Mouse (Mus musculus) kidney, embryonic 15.5 days (tissue): ENCODE measurements around the gene Fam76a. TPM values are rescaled to one million over a fixed set of nuclear protein-coding genes. Genes with fewer than 3 reads are reported as not detected.
A peak's percentile ranks its signal among the peaks of the same experiment; 100 is the strongest.

Source experiments
- ATAC-seq: fragments of 200-750 bp; cut with Nextera tagmentation; replicated peaks from 2 replicates; pipeline ENCODE4 v1.8.0; 2017; ENCODE audit warnings: moderate TSS enrichment; ENCODE audit not compliant: low FRiP score
- H3K27ac ChIP-seq: fragments of 300-500 bp; sonication (generic); 2 replicates; pipeline ENCODE4 v1.5.1; 2015; ENCODE audit warnings: mild to moderate bottlenecking, inconsistent platforms
- H3K27me3 ChIP-seq: fragments of 300-500 bp; sonication (generic); 2 replicates; pipeline ENCODE4 v1.6.1; 2015; ENCODE audit warnings: inconsistent platforms
- H3K36me3 ChIP-seq: fragments of 300-500 bp; sonication (generic); 2 replicates; pipeline ENCODE4 v1.6.1; 2015; ENCODE audit warnings: inconsistent platforms
- H3K4me1 ChIP-seq: fragments of 300-500 bp; sonication (generic); 2 replicates; pipeline ENCODE4 v1.6.1; 2015; ENCODE audit warnings: inconsistent platforms
- H3K4me2 ChIP-seq: fragments of 300-500 bp; sonication (generic); 2 replicates; pipeline ENCODE4 v1.6.1; 2015; ENCODE audit warnings: moderate library complexity, mild to moderate bottlenecking, inconsistent platforms
- H3K4me3 ChIP-seq: fragments of 300-500 bp; sonication (generic); replicated peaks from 2 replicates; pipeline ENCODE4 v1.5.1; 2015; ENCODE audit warnings: mild to moderate bottlenecking, inconsistent platforms
- H3K9ac ChIP-seq: fragments of 300-500 bp; sonication (generic); 2 replicates; pipeline ENCODE4 v1.6.1; 2015; ENCODE audit warnings: mild to moderate bottlenecking, inconsistent platforms
- H3K9me3 ChIP-seq: fragments of 300-500 bp; sonication (generic); replicated peaks from 2 replicates; pipeline ENCODE4 v1.6.1; 2016; ENCODE audit warnings: inconsistent platforms
- WGBS: fragments of 180-500 bp; shearing (Covaris S2); methylation state at CpG from one replicate; pipeline ENCODE4 v1.1.7; 2015; ENCODE audit warnings: mixed read lengths; 5-methylcytosine and 5-hydroxymethylcytosine counted together
- polyA plus RNA-seq: library from polyadenylated mRNA; unstranded; fragments of >200 nt; fragmentation: Nextera tagmentation; extraction: Ambion mirVana; gene quantifications from 2 replicates; pipeline ENCODE4 v1.2.1, GENCODE M21; 2015

Fam76a gene
- polyA plus RNA-seq, 1 experiment from 2014 or later = 35.8 TPM

GRCm38 (mm10) chr4:132912156-132912555 lies 10.2 kb downstream of the Fam76a start:
- 89% methylated on average over 6 of the region's 6 CpGs for WGBS
- Histone ChIP-seq H3K27me3 (no peaks in the 10 kb centered on the region), H3K4me1 (no peaks in the 10 kb centered on the region), H3K36me3 (peaks cover 90% of the 10 kb centered on the region), H3K4me2 (no peak overlapping the region), H3K27ac (no peak overlapping the region), H3K9ac (no peak overlapping the region), H3K9me3 (no peaks in the 10 kb centered on the region), H3K4me3 (no peak overlapping the region)
- ATAC-seq = no peak

GRCm38 (mm10) chr4:132905843-132906360 lies 16.5 kb downstream of the Fam76a start:
- H3K36me3 ChIP-seq = peaks cover 78% of the 10 kb centered on the region

GRCm38 (mm10) chr4:132904765-132905309 lies 17.5 kb downstream of the Fam76a start:
- Histone ChIP-seq H3K27ac (peak overlapping the region; percentile 75), H3K9ac (no peak overlapping the region), H3K36me3 (peaks cover 74% of the 10 kb centered on the region), H3K4me3 (no peak overlapping the region), H3K27me3 (no peaks in the 10 kb centered on the region), H3K4me2 (peak overlapping the region; percentile 14), H3K4me1 (peaks cover 9% of the 10 kb centered on the region), H3K9me3 (no peaks in the 10 kb centered on the region)
- no peak for ATAC-seq
- 63% methylated on average over 9 of the region's 9 CpGs for WGBS

More at GRCm38 (mm10) chr4:132905843-132906360, 16.5 kb downstream of the Fam76a start:
- ATAC-seq = no peak
- H3K4me1 ChIP-seq = peaks cover 9% of the 10 kb centered on the region
- H3K4me3 ChIP-seq = no peak overlapping the region
- no peak overlapping the region for H3K4me2 ChIP-seq
- H3K27ac ChIP-seq = peak overlapping the region; percentile 75
- no peak overlapping the region for H3K9ac ChIP-seq
- no peaks in the 10 kb centered on the region for H3K9me3 ChIP-seq
- 83% methylated on average over 5 of the region's 5 CpGs for WGBS
- H3K27me3 ChIP-seq = no peaks in the 10 kb centered on the region

GRCm38 (mm10) chr4:132904071-132904470 lies 18.3 kb downstream of the Fam76a start:
- peak overlapping the region; percentile 75 for H3K27ac ChIP-seq
- H3K4me3 ChIP-seq = no peak overlapping the region
- H3K4me1 ChIP-seq = peaks cover 9% of the 10 kb centered on the region
- no peaks in the 10 kb centered on the region for H3K27me3 ChIP-seq
- H3K9me3 ChIP-seq = no peaks in the 10 kb centered on the region
- WGBS = 82% methylated on average over 2 of the region's 2 CpGs
- no peak for ATAC-seq
- no peak overlapping the region for H3K4me2 ChIP-seq
- peaks cover 68% of the 10 kb centered on the region for H3K36me3 ChIP-seq
- H3K9ac ChIP-seq = no peak overlapping the region

- Histone ChIP-seq H3K27ac (no peak overlapping the region), H3K4me1 (no peaks in the 10 kb centered on the region)
- 81% methylated on average over 9 of the region's 9 CpGs for WGBS
Measured at GRCm38 (mm10) chr4:132898197-132898596, 24.2 kb downstream of the Fam76a start.

GRCm38 (mm10) chr4:132894402-132894801 lies 28.0 kb downstream of the Fam76a start:
- ATAC-seq = no peak
- Histone ChIP-seq H3K36me3 (no peaks in the 10 kb centered on the region), H3K4me2 (no peak overlapping the region), H3K9ac (no peak overlapping the region), H3K27me3 (peaks cover 6% of the 10 kb centered on the region; the same call in 1 of the 2 replicates), H3K9me3 (no peaks in the 10 kb centered on the region), H3K4me3 (no peak overlapping the region), H3K27ac (no peak overlapping the region), H3K4me1 (no peaks in the 10 kb centered on the region)
- 29% methylated on average over 7 of the region's 7 CpGs for WGBS

More at GRCm38 (mm10) chr4:132898197-132898596, 24.2 kb downstream of the Fam76a start:
- Histone ChIP-seq H3K4me2 (no peak overlapping the region), H3K4me3 (no peak overlapping the region), H3K27me3 (peaks cover 6% of the 10 kb centered on the region; the same call in 1 of the 2 replicates), H3K9me3 (no peaks in the 10 kb centered on the region), H3K36me3 (peaks cover 31% of the 10 kb centered on the region), H3K9ac (no peak overlapping the region)
- no peak for ATAC-seq

- ATAC-seq = no peak
- H3K9me3 ChIP-seq = no peaks in the 10 kb centered on the region
- H3K4me3 ChIP-seq = peak overlapping the region; percentile 69
- peaks cover 3% of the 10 kb centered on the region; the same call in 1 of the 2 replicates for H3K36me3 ChIP-seq
- H3K27ac ChIP-seq = peak overlapping the region; percentile 90
- WGBS = 10% methylated on average over 9 of the region's 9 CpGs
- H3K27me3 ChIP-seq = no peaks in the 10 kb centered on the region
- H3K4me2 ChIP-seq = peak overlapping the region; percentile 90
- H3K4me1 ChIP-seq = peaks cover 20% of the 10 kb centered on the region
- peak overlapping the region; percentile 80 for H3K9ac ChIP-seq
Measured at GRCm38 (mm10) chr4:132884844-132885374, 37.4 kb downstream of the Fam76a start.

GRCm38 (mm10) chr4:132884064-132884843 lies 38.1 kb downstream of the Fam76a start, which contains the start of gene Stx12:
Stx12 (minus strand) TSS chr4:132884509.
- H3K4me2 ChIP-seq = peak within 1 kb of the TSS; percentile 90
- peak; percentile 96 for ATAC-seq
- peak within 1 kb of the TSS; percentile 69 for H3K4me3 ChIP-seq
- no peaks in the 10 kb centered on the region for H3K27me3 ChIP-seq
- peaks cover 20% of the 10 kb centered on the region for H3K4me1 ChIP-seq
- peak within 1 kb of the TSS; percentile 80 for H3K9ac ChIP-seq
- peaks cover 3% of the 10 kb centered on the region; the same call in 1 of the 2 replicates for H3K36me3 ChIP-seq
- WGBS = under 1% methylated on average over 69 of the region's 72 CpGs
- H3K9me3 ChIP-seq = no peaks in the 10 kb centered on the region
- H3K27ac ChIP-seq = peak within 1 kb of the TSS; percentile 90

- Histone ChIP-seq H3K27me3 (no peaks in the 10 kb centered on the region), H3K4me3 (peak overlapping the region; percentile 69), H3K4me1 (peaks cover 20% of the 10 kb centered on the region), H3K9me3 (no peaks in the 10 kb centered on the region), H3K36me3 (peaks cover 3% of the 10 kb centered on the region; the same call in 1 of the 2 replicates), H3K27ac (peak overlapping the region; percentile 90), H3K4me2 (peak overlapping the region; percentile 90), H3K9ac (peak overlapping the region; percentile 80)
- 1% methylated on average over 21 of the region's 21 CpGs for WGBS
- ATAC-seq = no peak
Measured at GRCm38 (mm10) chr4:132883561-132884063, 38.7 kb downstream of the Fam76a start.

- Histone ChIP-seq H3K9ac (no peak overlapping the region), H3K4me1 (0 out of 2 replicates have a peak, but pooled peaks cover 6% of the 10 kb centered on the region), H3K4me2 (no peak overlapping the region), H3K27ac (no peak overlapping the region), H3K4me3 (no peak overlapping the region), H3K9me3 (no peaks in the 10 kb centered on the region), H3K36me3 (peaks cover 25% of the 10 kb centered on the region), H3K27me3 (no peaks in the 10 kb centered on the region)
- WGBS = 89% methylated on average over 7 of the region's 7 CpGs
- no peak for ATAC-seq
Measured at GRCm38 (mm10) chr4:132874363-132875097, 47.8 kb downstream of the Fam76a start.
